Mouse (Mus musculus) ES-E14 (cell line): ENCODE data around the gene Kynu.

Experiments used
- CHD2 ChIP-seq: IDR thresholded peaks from 2 replicates; pipeline ENCODE4 v1.6.1; 2014; ENCODE audit warnings: mild to moderate bottlenecking, low read depth, low read length, inconsistent platforms
- HCFC1 ChIP-seq: IDR thresholded peaks from 2 replicates; pipeline ENCODE4 v1.6.1; 2012; ENCODE audit warnings: low read length, inconsistent platforms, borderline replicate concordance; ENCODE audit not compliant: insufficient read depth
- MAFK ChIP-seq: IDR thresholded peaks from 2 replicates; pipeline ENCODE4 v1.6.1; 2014; ENCODE audit warnings: mild to moderate bottlenecking, low read depth, low read length, inconsistent platforms; ENCODE audit not compliant: insufficient read depth
- ZC3H11A ChIP-seq: IDR thresholded peaks from 2 replicates; pipeline ENCODE4 v1.6.1; 2012; ENCODE audit warnings: low read depth, mild to moderate bottlenecking, inconsistent platforms, low read length, borderline replicate concordance
- ZNF384 ChIP-seq: IDR thresholded peaks from 2 replicates; pipeline ENCODE4 v1.6.1; 2012; ENCODE audit warnings: low read depth, low read length, inconsistent platforms

DNA sequence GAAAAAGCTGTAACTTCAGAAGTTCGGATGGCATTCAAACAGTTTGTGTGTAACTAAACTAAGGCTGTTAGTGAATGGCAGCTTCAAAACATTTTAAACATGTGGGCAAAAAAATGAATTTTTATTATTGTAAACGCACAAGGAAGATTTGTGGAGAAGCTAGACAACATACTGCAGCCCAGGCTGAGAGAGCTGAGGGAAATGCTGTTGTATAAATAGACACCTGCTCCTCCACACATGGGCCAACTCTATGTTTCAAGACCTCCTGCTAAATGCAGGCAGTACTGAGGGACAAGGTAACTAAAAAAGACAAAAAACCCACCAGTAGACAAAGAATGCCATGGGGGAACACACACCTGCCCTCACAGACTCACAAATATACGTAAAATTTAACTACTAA is 140.5 kb downstream of the Kynu start:
- TF ChIP-seq ZNF384 (no peak), ZC3H11A (no peak), HCFC1 (no peak), CHD2 (no peak), MAFK (no peak)
